ENCODE assay signal across 8 mouse cellular contexts in genomic region chr13:95961905-95962304, GRCm38 (mm10).
DNase-seq lines count a peak whose midpoint lies in the region; ATAC-seq and TF ChIP-seq lines count a peak whose summit lies in the region.

No protein-coding gene starts in this region.

- H3K9me3 ChIP-seq in lung, embryonic 14.5 days (ENCODE audit: low read depth, low read length) = no peaks in the 10 kb centered on the region
- no peaks in the 10 kb centered on the region for H3K9me3 ChIP-seq in intestine, postnatal 0 days (ENCODE audit: control insufficient read depth)
- H3K9me3 ChIP-seq in neural tube, embryonic 14.5 days (ENCODE audit: control insufficient read depth, low read length) = no peaks in the 10 kb centered on the region

- 22% methylated on average over 7 of the region's 7 CpGs for WGBS in lung, embryonic 14.5 days
- 34% methylated on average over 7 of the region's 7 CpGs for WGBS in intestine, postnatal 0 days
- WGBS in neural tube, embryonic 14.5 days = 11% methylated on average over 7 of the region's 7 CpGs

- DNase-seq in lung, embryonic 14.5 days = no peak
- no peak for DNase-seq in lung, postnatal 4 days
- no peak for DNase-seq in c-Kit-positive CD71-positive TER-119-positive erythroid progenitor cells, embryonic 14.5 days (ENCODE audit: low spot score)
- no peak for DNase-seq in adrenal gland, postnatal 10 days

- H3K36me3 ChIP-seq in lung, embryonic 14.5 days (ENCODE audit: insufficient read depth) = no peaks in the 10 kb centered on the region
- H3K36me3 ChIP-seq in intestine, postnatal 0 days (ENCODE audit: control insufficient read depth, insufficient read depth) = no peaks in the 10 kb centered on the region
- no peaks in the 10 kb centered on the region for H3K36me3 ChIP-seq in neural tube, embryonic 14.5 days (ENCODE audit: control insufficient read depth, insufficient read depth, low read length)

- ATAC-seq in lung, embryonic 14.5 days (ENCODE audit: insufficient read depth) = 0 out of 2 replicates have a peak, but pooled peaks have one; percentile 9
- ATAC-seq in erythroblast, adult 5-6 weeks (replicated peaks; ENCODE audit: low FRiP score, poor library complexity, severe bottlenecking) = 0 out of 2 replicates have a peak, but pooled peaks have one; percentile 41
- no peak for ATAC-seq in intestine, postnatal 0 days
- ATAC-seq in neural tube, embryonic 14.5 days (ENCODE audit: low read depth) = 0 out of 2 replicates have a peak, but pooled peaks have one; percentile 44
- no peak for ATAC-seq in granulocyte monocyte progenitor cell, adult 5-6 weeks (replicated peaks; ENCODE audit: poor library complexity, severe bottlenecking)

- no peak for TF ChIP-seq CTCF in lung, embryonic 14.5 days (IDR thresholded peaks at IDR 0.05; ENCODE audit: low read depth)
- no peak for TF ChIP-seq CTCF in intestine, postnatal 0 days (IDR thresholded peaks at IDR 0.05; ENCODE audit: low read depth)

- H3K27ac ChIP-seq in lung, embryonic 14.5 days (ENCODE audit: low read depth) = no peak overlapping the region
- no peak overlapping the region for H3K27ac ChIP-seq in intestine, postnatal 0 days (ENCODE audit: low read depth, low read length)
- no peak overlapping the region for H3K27ac ChIP-seq in neural tube, embryonic 14.5 days (ENCODE audit: low read depth, low read length)

- peak overlapping the region; percentile 82 for H3K4me2 ChIP-seq in lung, embryonic 14.5 days
- peak overlapping the region; percentile 83 for H3K4me2 ChIP-seq in intestine, postnatal 0 days (replicated peaks; ENCODE audit: low read depth)
- peak overlapping the region; percentile 50 for H3K4me2 ChIP-seq in neural tube, embryonic 14.5 days (ENCODE audit: low read depth, low read length)

- no peak overlapping the region for H3K9ac ChIP-seq in lung, embryonic 14.5 days
- no peak overlapping the region for H3K9ac ChIP-seq in intestine, postnatal 0 days (ENCODE audit: low read depth, low read length)
- no peak overlapping the region for H3K9ac ChIP-seq in neural tube, embryonic 14.5 days (replicated peaks; ENCODE audit: low read depth, low read length)

- H3K4me1 ChIP-seq in lung, embryonic 14.5 days (ENCODE audit: insufficient read depth) = peaks cover 5% of the 10 kb centered on the region
- H3K4me1 ChIP-seq in intestine, postnatal 0 days (replicated peaks; ENCODE audit: control insufficient read depth, insufficient read depth, low read length) = peaks cover 5% of the 10 kb centered on the region; the same call in 1 of the 2 replicates
- peaks cover 9% of the 10 kb centered on the region; the same call in 1 of the 2 replicates for H3K4me1 ChIP-seq in neural tube, embryonic 14.5 days (ENCODE audit: control insufficient read depth, insufficient read depth, low read length)

- 0 out of 2 replicates have a peak, but pooled peaks cover 5% of the 10 kb centered on the region for H3K27me3 ChIP-seq in lung, embryonic 14.5 days (ENCODE audit: insufficient read depth, low read length)
- no peaks in the 10 kb centered on the region for H3K27me3 ChIP-seq in intestine, postnatal 0 days (replicated peaks; ENCODE audit: control insufficient read depth, insufficient read depth, low read length)
- no peaks in the 10 kb centered on the region for H3K27me3 ChIP-seq in neural tube, embryonic 14.5 days (ENCODE audit: control insufficient read depth, insufficient read depth, low read length)

- peak overlapping the region; percentile 40 for H3K4me3 ChIP-seq in lung, embryonic 14.5 days (ENCODE audit: low read depth, low read length)
- H3K4me3 ChIP-seq in intestine, postnatal 0 days (ENCODE audit: low read depth, low read length) = peak overlapping the region; percentile 43
- H3K4me3 ChIP-seq in neural tube, embryonic 14.5 days (ENCODE audit: low read depth, low read length) = no peak overlapping the region

Comparison
In these comparisons a context has a peak if more than half of its experiments do, and no peak if none do; other contexts are left out.
1. ATAC-seq: peak in lung, embryonic 14.5 days (single experiment), erythroblast, adult 5-6 weeks (single experiment) and neural tube, embryonic 14.5 days (single experiment); none in intestine, postnatal 0 days (single experiment) and granulocyte monocyte progenitor cell, adult 5-6 weeks (single experiment).
2. Peak in every context shown above with its lines, with median percentiles within 50 percentile points of each other: H3K4me2 ChIP-seq.